Mouse (Mus musculus): Measurements from ENCODE around the gene Abhd14b.

DNA sequence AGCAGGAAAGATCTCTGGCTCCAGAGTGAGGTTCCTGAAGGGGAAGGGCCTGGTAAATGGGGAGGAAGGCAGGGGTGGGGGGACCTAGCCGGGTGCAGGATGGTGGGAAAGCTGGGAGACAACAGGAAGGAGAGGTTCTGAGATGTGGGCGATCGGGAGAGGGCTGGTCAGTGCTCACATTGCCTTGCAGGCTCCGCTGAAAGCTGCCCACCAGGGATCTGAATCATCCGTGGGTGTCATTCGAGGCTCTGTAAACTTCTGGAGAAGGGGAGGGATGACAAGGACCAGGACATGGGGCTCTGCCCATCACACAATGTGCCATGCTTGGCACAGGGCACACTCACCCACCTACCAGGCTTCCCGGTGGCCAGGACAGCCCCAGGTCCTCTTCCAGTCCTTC is 13.9 kb upstream of the Abhd14b start:
- no peak for TF ChIP-seq POLR2A (IDR thresholded peaks at IDR 0.05; ENCODE audit: control insufficient read depth, extremely low read depth, insufficient read depth, low read length, poor library complexity)
- no peak for TF ChIP-seq CTCF (IDR thresholded peaks at IDR 0.05; ENCODE audit: borderline replicate concordance, control insufficient read depth, extremely low read depth, insufficient read depth, low read length, poor library complexity)
